Mouse (Mus musculus) testis, adult 2 months (tissue): Measurements from ENCODE around the gene Wnt5b.

ENCODE experiments used
- CTCF ChIP-seq: fragments of 200-500 bp; IDR thresholded peaks from 2 replicates; pipeline ENCODE4 v1.5.1; 2012; ENCODE audit warnings: low read depth, mild to moderate bottlenecking, inconsistent platforms, low read length, moderate library complexity; ENCODE audit not compliant: control insufficient read depth, insufficient read depth, insufficient replicate concordance
- POLR2A ChIP-seq: fragments of 200-500 bp; IDR thresholded peaks from 2 replicates; pipeline ENCODE4 v1.6.1; 2012; ENCODE audit warnings: low read depth, mild to moderate bottlenecking, inconsistent platforms, low read length, moderate library complexity; ENCODE audit not compliant: control insufficient read depth

DNA sequence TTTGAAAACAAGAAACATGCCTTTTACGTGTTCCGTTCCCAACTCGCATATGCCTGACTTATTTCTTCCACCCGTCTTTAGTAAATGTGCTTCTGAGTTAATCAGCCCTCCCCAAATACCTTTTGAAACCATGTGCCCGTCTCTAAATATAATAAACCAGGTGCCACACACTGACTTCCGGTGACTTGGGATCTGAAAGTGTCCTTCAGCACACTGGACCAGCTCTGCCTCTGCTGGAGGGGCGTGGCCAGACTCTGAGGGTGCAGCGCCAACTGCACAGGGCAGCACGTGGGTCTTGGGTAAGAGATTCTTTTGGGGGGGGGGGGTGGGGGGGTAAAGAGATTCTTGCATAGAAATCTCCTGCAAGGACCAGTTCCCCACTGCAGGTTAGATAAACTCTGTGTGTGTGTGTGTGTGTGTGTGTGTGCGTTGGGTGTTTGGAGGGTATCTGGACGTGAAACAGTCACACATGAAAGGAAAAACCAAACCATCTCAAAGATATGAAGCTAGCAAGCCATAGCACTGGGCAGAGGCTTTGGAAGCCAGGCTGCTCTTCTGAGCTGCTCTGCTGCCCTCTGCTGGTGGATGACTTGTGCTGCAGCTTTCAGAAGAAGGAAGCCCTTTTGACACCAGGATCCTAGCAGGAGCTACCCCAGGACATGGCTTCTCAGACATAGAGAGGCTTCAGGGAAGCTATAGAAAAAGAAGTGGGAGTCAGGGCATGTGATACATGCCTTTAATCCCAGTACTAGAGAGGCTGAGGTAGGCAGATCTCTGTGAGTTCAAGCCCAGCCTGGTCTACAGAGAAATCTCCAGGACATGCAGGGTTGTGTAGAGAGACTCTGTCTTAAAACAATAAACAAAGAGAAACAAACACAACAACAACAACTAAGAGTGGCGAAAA, 100.2 kb downstream of the Wnt5b start:
- TF ChIP-seq CTCF (peak; percentile 89), POLR2A (no peak)
